Mouse (Mus musculus) lung, embryonic 15.5 days (tissue): ENCODE results near the gene Tll2. TPM values are rescaled to one million over a fixed set of nuclear protein-coding genes. Genes with fewer than 3 reads are reported as not detected.

Experiments
- ATAC-seq: fragments of 200-750 bp; cut with Nextera tagmentation; 2 replicates; pipeline ENCODE4 v1.8.0; 2017; ENCODE audit warnings: moderate number of reproducible peaks, borderline replicate concordance; ENCODE audit not compliant: low FRiP score, low TSS enrichment; ENCODE audit errors: extremely low read depth
- H3K27ac ChIP-seq: fragments of 300-500 bp; sonication (generic); 2 replicates; pipeline ENCODE4 v1.5.1; 2015; ENCODE audit warnings: moderate library complexity, mild to moderate bottlenecking, inconsistent platforms
- H3K27me3 ChIP-seq: fragments of 300-500 bp; sonication (generic); 2 replicates; pipeline ENCODE4 v1.6.1; 2015; ENCODE audit warnings: inconsistent platforms
- H3K36me3 ChIP-seq: fragments of 300-500 bp; sonication (generic); 2 replicates; pipeline ENCODE4 v1.6.1; 2015; ENCODE audit warnings: inconsistent platforms
- H3K4me1 ChIP-seq: fragments of 300-500 bp; sonication (generic); 2 replicates; pipeline ENCODE4 v1.6.1; 2015; ENCODE audit warnings: inconsistent platforms
- H3K4me2 ChIP-seq: fragments of 300-500 bp; sonication (generic); 2 replicates; pipeline ENCODE4 v1.6.1; 2015; ENCODE audit warnings: inconsistent platforms, mild to moderate bottlenecking, moderate library complexity
- H3K4me3 ChIP-seq: fragments of 300-500 bp; sonication (generic); 2 replicates; pipeline ENCODE4 v1.5.1; 2015; ENCODE audit warnings: mild to moderate bottlenecking, inconsistent platforms
- H3K9ac ChIP-seq: fragments of 300-500 bp; sonication (generic); 2 replicates; pipeline ENCODE4 v1.6.1; 2015; ENCODE audit warnings: inconsistent platforms
- H3K9me3 ChIP-seq: fragments of 300-500 bp; sonication (generic); 2 replicates; pipeline ENCODE4 v1.6.1; 2016; ENCODE audit warnings: inconsistent platforms
- WGBS: fragments of 180-500 bp; shearing (Covaris S2); methylation state at CpG from one replicate; pipeline ENCODE4 v1.1.7; 2015; 5-methylcytosine and 5-hydroxymethylcytosine counted together
- polyA plus RNA-seq: library from polyadenylated mRNA; unstranded; fragments of >200 nt; fragmentation: Nextera tagmentation; extraction: Ambion mirVana; gene quantifications from 2 replicates; pipeline ENCODE4 v1.2.1, GENCODE M21; 2015

Gene Tll2
- polyA plus RNA-seq, result not detected in 2 replicates

GRCm38 (mm10) chr19:41206811-41207344, at the start of gene Tll2:
TSS of gene Tll2 (minus strand) at chr19:41206835.
- H3K4me2 ChIP-seq, result peak within 1 kb of the TSS; percentile 86
- peaks cover 6% of the 10 kb centered on the region; the same call in 1 of the 2 replicates for H3K36me3 ChIP-seq
- peaks cover 42% of the 10 kb centered on the region for H3K27me3 ChIP-seq
- peak; percentile 89 for ATAC-seq
- H3K9me3 ChIP-seq, result no peaks in the 10 kb centered on the region
- H3K27ac ChIP-seq, result no peak within 1 kb of the TSS
- no peak within 1 kb of the TSS for H3K9ac ChIP-seq
- H3K4me3 ChIP-seq, result peak within 1 kb of the TSS; percentile 36
- peaks cover 15% of the 10 kb centered on the region for H3K4me1 ChIP-seq
- whole genome bisulfite sequencing, result under 1% methylated on average over 32 of the region's 32 CpGs

GRCm38 (mm10) chr19:41254584-41254983, 47.9 kb upstream of the Tll2 start:
- no peak overlapping the region for H3K9ac ChIP-seq
- H3K27me3 ChIP-seq, result no peaks in the 10 kb centered on the region
- ATAC-seq, result peak; percentile 23; the same call in 1 of the 2 replicates
- H3K4me3 ChIP-seq, result no peak overlapping the region
- peaks cover 13% of the 10 kb centered on the region for H3K4me1 ChIP-seq
- 54% methylated on average over 5 of the region's 5 CpGs for WGBS
- no peaks in the 10 kb centered on the region for H3K9me3 ChIP-seq
- H3K36me3 ChIP-seq, result no peaks in the 10 kb centered on the region
- H3K4me2 ChIP-seq, result no peak overlapping the region
- H3K27ac ChIP-seq, result peak overlapping the region; percentile 61; the same call in 1 of the 2 replicates

- Histone ChIP-seq H3K9ac (no peak overlapping the region), H3K27ac (no peak overlapping the region), H3K4me3 (no peak overlapping the region), H3K4me1 (peaks cover 9% of the 10 kb centered on the region; the same call in 1 of the 2 replicates), H3K9me3 (no peaks in the 10 kb centered on the region), H3K36me3 (peaks cover 25% of the 10 kb centered on the region), H3K4me2 (no peak overlapping the region), H3K27me3 (no peaks in the 10 kb centered on the region)
- 28% methylated on average over 4 of the region's 4 CpGs for WGBS
- ATAC-seq, result no peak
Observed at GRCm38 (mm10) chr19:41248968-41249367, 42.3 kb upstream of the Tll2 start.

- Histone ChIP-seq H3K9me3 (no peaks in the 10 kb centered on the region), H3K9ac (no peak overlapping the region), H3K27ac (no peak overlapping the region), H3K27me3 (no peaks in the 10 kb centered on the region), H3K4me2 (no peak overlapping the region), H3K36me3 (peaks cover 29% of the 10 kb centered on the region), H3K4me1 (peaks cover 9% of the 10 kb centered on the region; the same call in 1 of the 2 replicates), H3K4me3 (no peak overlapping the region)
- 86% methylated on average over 3 of the region's 3 CpGs for WGBS
- no peak for ATAC-seq
Observed at GRCm38 (mm10) chr19:41248271-41248670, 41.6 kb upstream of the Tll2 start.

- no peak overlapping the region for H3K27ac ChIP-seq
- H3K36me3 ChIP-seq, result peaks cover 48% of the 10 kb centered on the region
- H3K27me3 ChIP-seq, result no peaks in the 10 kb centered on the region
- H3K4me2 ChIP-seq, result no peak overlapping the region
- 79% methylated on average over 4 of the region's 4 CpGs for WGBS
- no peak overlapping the region for H3K9ac ChIP-seq
- peaks cover 5% of the 10 kb centered on the region; the same call in 1 of the 2 replicates for H3K4me1 ChIP-seq
- no peak overlapping the region for H3K4me3 ChIP-seq
- no peak for ATAC-seq
- no peaks in the 10 kb centered on the region for H3K9me3 ChIP-seq
Observed at GRCm38 (mm10) chr19:41246271-41246670, 39.6 kb upstream of the Tll2 start.

- no peak overlapping the region for H3K9ac ChIP-seq
- H3K4me3 ChIP-seq, result no peak overlapping the region
- H3K4me2 ChIP-seq, result no peak overlapping the region
- ATAC-seq, result no peak
- H3K27ac ChIP-seq, result no peak overlapping the region
- peaks cover 4% of the 10 kb centered on the region; the same call in 1 of the 2 replicates for H3K4me1 ChIP-seq
- 66% methylated on average over 6 of the region's 6 CpGs for WGBS
- H3K27me3 ChIP-seq, result no peaks in the 10 kb centered on the region
- peaks cover 60% of the 10 kb centered on the region for H3K36me3 ChIP-seq
- no peaks in the 10 kb centered on the region for H3K9me3 ChIP-seq
Observed at GRCm38 (mm10) chr19:41244581-41244980, 37.9 kb upstream of the Tll2 start.

GRCm38 (mm10) chr19:41241997-41242396, 35.4 kb upstream of the Tll2 start:
- ATAC-seq, result no peak
- Histone ChIP-seq H3K27ac (no peak overlapping the region), H3K4me3 (no peak overlapping the region), H3K36me3 (peaks cover 69% of the 10 kb centered on the region), H3K9me3 (no peaks in the 10 kb centered on the region), H3K9ac (no peak overlapping the region), H3K4me2 (no peak overlapping the region), H3K4me1 (no peaks in the 10 kb centered on the region), H3K27me3 (no peaks in the 10 kb centered on the region)
- WGBS, result 90% methylated on average over 5 of the region's 5 CpGs

- H3K27ac ChIP-seq, result no peak overlapping the region
- H3K9me3 ChIP-seq, result no peaks in the 10 kb centered on the region
- no peaks in the 10 kb centered on the region for H3K4me1 ChIP-seq
- 87% methylated on average over 4 of the region's 4 CpGs for WGBS
- H3K9ac ChIP-seq, result no peak overlapping the region
- H3K27me3 ChIP-seq, result no peaks in the 10 kb centered on the region
- ATAC-seq, result no peak
- H3K4me3 ChIP-seq, result no peak overlapping the region
- H3K36me3 ChIP-seq, result peaks cover 70% of the 10 kb centered on the region
- H3K4me2 ChIP-seq, result no peak overlapping the region
Observed at GRCm38 (mm10) chr19:41233698-41234097, 27.1 kb upstream of the Tll2 start.

GRCm38 (mm10) chr19:41208326-41208725, 1.7 kb upstream of the Tll2 start:
- Histone ChIP-seq H3K4me2 (no peak overlapping the region), H3K4me3 (no peak overlapping the region), H3K9ac (no peak overlapping the region), H3K4me1 (peaks cover 15% of the 10 kb centered on the region), H3K9me3 (no peaks in the 10 kb centered on the region), H3K27ac (no peak overlapping the region), H3K27me3 (peaks cover 42% of the 10 kb centered on the region), H3K36me3 (peaks cover 14% of the 10 kb centered on the region)
- ATAC-seq, result no peak
- WGBS, result 25% methylated on average over 7 of the region's 7 CpGs

- H3K27me3 ChIP-seq, result peaks cover 42% of the 10 kb centered on the region
- under 1% methylated on average over 46 of the region's 46 CpGs for WGBS
- peak; percentile 31; the same call in 1 of the 2 replicates for ATAC-seq
Observed at GRCm38 (mm10) chr19:41206041-41206810, 409 bp downstream of the Tll2 start.

GRCm38 (mm10) chr19:41204159-41205081, 2.2 kb downstream of the Tll2 start:
- whole genome bisulfite sequencing, result 64% methylated on average over 11 of the region's 11 CpGs
- Histone ChIP-seq H3K9ac (no peak overlapping the region), H3K27ac (no peak overlapping the region), H3K27me3 (peaks cover 42% of the 10 kb centered on the region), H3K4me3 (no peak overlapping the region), H3K9me3 (no peaks in the 10 kb centered on the region), H3K4me2 (no peak overlapping the region), H3K36me3 (no peaks in the 10 kb centered on the region), H3K4me1 (peaks cover 15% of the 10 kb centered on the region)
- ATAC-seq, result no peak

More at GRCm38 (mm10) chr19:41206041-41206810, 409 bp downstream of the Tll2 start:
- Histone ChIP-seq H3K4me3 (peak overlapping the region; percentile 36), H3K9me3 (no peaks in the 10 kb centered on the region), H3K27ac (no peak overlapping the region), H3K36me3 (peaks cover 6% of the 10 kb centered on the region; the same call in 1 of the 2 replicates), H3K9ac (no peak overlapping the region), H3K4me2 (peak overlapping the region; percentile 86), H3K4me1 (peaks cover 15% of the 10 kb centered on the region)
